Mouse (Mus musculus) T-helper 2 cell (primary cell): ENCODE results near the gene Syt16.

Experiments used
- in situ Hi-C: fragments of 300-600 bp; cut with MboI, MseI; formaldehyde crosslinking; loops from one replicate; pipeline ENCODE4 v1.15.1; 2025; ENCODE audit warnings: high pct_unique_total_duplicates

Gene Syt16

DNA sequence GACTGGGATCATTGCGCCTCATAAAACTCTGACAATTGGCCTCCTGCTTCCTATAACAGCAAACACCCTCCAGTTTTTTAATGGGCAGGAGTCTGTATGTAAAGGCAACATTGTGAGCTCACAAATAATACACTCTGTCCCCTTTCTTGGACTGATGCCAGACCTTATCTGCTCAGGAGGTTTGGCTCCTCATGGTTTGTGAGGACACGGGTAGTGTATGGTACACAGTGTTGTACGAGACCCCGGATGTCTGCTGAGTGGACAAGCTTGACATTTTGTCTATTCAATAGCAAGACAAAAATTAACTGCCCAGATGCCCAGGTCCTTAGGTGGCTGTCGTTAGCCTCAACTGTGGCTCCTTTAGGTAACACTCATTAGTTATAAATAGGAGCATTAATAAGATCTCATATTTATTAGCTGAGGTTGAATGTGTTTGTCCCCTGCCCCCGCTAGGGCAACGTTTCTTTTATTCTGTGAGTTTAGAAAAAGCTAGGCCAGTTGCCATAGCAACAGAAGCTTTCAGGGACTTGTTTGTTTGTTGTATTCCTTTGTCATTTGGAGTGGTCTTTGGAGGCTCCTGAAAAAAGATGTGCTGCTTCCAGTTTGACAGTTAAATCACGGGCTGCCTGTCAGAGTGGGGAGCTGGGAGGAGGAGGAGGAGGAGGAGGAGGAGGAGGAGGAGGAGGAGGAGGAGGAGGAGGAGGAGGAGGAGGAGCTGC, 101.3 kb downstream of the Syt16 start:
- in situ Hi-C loops, result no loop called here

DNA sequence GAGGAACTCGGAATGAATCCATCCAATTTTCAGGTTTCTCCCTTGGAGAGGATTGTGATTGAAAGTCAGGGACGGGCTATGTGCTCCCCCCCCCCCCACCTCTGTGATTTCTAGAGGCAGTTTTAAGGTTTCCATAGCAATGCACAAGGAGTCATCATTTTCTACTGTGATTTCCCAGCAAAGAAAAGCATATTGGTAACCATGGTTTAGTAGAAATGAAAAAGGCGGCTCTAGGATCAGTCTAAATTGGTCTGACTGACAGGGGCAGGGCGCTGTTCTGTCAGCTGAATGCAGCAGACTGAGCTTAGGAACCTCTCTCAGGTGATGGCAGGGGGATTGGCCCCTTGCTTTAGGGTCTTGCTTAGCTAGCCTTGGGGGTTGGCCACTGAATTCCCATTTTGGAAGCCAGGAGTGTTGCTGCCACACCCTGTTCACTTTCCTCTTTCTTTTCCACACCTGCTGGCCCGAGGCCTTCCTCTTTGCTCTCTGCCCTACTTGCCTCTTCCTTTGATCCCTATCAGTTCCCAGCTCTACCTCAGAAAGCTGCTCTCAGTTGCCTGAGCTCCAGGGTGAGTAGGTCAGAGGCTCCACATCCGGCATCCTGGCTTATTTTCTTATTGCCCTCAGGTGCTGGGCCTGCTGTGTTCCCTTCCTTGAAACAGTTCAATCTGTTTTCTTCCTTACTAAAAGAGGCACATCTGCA, 108.5 kb downstream of the Syt16 start:
- in situ Hi-C loops, result no loop called here

- in situ Hi-C loops, result no loop called here
Measured at GRCm38 (mm10) chr12:74108663-74109081, 111.2 kb downstream of the Syt16 start.

DNA sequence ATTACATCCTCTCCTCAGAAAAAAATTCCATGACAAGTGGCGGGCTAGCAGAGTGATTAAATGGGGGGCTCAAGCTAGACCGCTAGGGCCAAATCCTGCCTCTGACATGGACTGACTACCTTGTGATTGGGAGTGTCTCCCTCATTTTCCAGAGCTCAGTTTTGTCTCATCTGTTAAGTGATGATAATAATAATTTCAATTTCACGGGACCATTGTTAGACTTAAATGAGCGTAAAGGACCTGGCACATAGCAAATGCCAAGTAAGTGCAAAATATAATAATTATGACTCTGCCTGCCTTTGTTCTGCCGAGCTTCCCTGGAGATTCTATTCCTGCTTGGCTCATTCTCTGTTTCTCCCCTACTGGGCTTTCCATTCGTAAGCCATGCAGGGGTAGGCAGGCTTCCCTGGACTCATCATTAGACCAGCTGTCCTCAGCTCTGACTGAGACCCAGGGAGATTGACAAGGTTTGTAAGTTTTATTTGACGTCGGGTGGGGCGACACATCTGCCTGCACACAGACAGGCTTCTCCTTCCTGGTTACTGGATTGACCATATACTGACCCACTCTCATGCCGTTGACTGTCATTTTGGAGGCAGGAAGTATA, 112.1 kb downstream of the Syt16 start:
- in situ Hi-C loops, result no loop called here

DNA sequence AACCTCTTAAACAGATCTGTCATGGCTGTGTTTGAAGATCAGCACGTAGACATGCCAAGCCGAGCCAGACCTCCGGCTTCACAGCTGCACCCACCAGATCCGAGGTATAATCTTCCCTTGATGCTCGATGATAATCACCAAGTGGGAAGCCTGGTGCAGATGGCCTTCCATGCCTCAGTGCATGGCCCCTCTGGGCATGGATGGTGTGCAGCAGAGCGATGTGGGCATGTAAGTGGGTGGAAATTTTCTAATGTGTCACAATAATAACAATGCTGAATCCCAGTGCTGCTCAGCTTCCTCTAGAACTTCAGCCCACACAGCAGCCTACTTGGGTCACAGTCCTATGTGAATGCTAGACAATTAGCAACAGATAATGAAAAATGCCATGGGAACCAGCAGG, 119.4 kb downstream of the Syt16 start:
- in situ Hi-C loops, result no loop called here

GRCm38 (mm10) chr12:74125796-74126195, 128.3 kb downstream of the Syt16 start:
- in situ Hi-C loops, result no loop called here

DNA sequence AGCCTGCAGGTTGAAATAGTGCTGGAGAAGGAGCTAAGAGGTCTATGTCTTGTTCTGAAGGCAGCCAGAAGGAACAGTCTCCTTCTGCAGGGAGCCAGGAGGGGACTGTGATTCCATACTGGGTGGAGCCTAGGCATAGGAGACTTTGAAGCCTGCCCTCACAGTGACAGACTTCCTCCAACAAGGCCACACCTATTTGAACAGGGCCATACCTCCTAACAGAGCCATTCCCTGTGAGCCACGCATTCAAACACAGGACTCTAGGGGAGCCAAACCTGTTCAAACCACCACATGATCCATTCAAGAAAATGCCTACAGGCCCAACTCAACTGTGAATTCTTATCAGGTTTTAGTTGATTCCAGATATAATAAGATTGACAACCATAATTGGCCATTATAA, 130.8 kb downstream of the Syt16 start:
- in situ Hi-C loops, result no loop called here

DNA sequence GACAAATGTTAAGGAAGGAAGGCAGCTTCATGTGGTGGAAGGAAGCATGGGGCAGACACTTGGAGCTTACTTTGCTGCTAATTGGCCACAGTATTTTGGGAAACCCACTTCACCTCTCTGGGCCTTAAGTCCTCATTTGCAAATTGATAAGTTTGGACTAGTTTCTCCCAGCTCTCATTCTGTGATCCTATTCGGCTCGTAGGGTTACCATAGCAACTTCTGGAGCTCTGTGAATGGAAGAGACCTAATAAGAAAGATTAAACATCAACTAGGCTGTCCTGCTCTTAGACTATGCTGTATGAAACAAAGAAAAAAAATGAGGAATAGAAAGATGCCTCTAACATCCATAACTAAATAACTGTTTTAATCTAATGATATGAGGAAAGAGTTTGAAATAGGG, 134.3 kb downstream of the Syt16 start:
- in situ Hi-C loops, result no loop called here

- in situ Hi-C loops, result no loop called here
Measured at GRCm38 (mm10) chr12:74142147-74142546, 144.7 kb downstream of the Syt16 start.

- in situ Hi-C loops, result no loop called here
Measured at GRCm38 (mm10) chr12:74144385-74144784, 146.9 kb downstream of the Syt16 start.

DNA sequence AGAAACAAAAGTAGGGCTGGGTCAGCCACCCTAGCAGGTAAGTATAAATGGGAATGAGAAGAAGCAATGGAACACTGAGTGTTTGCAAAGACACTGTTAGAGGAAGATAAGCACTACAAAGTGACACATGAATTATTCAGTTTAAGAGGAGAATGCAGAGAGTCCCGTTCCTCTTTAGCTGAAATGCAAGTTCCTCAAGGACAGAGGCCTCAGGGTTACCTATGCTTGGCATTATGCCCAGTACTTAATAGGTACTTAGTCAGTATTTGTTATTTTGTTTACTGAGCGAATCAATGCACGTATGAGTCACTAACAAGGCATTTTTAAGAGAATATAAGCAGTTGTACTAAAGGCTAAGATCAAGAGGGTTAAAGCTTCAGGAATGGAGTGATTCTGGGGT, 163.3 kb downstream of the Syt16 start:
- in situ Hi-C loops, result loop anchor here (10.0 kb wide), 1 partner anchor 494 kb away; no protein-coding TSS in a partner anchor

- in situ Hi-C loops, result loop anchor here (10.0 kb wide), 1 partner anchor 492 kb away; no protein-coding TSS in a partner anchor
Measured at GRCm38 (mm10) chr12:74163080-74163479, 165.6 kb downstream of the Syt16 start.

DNA sequence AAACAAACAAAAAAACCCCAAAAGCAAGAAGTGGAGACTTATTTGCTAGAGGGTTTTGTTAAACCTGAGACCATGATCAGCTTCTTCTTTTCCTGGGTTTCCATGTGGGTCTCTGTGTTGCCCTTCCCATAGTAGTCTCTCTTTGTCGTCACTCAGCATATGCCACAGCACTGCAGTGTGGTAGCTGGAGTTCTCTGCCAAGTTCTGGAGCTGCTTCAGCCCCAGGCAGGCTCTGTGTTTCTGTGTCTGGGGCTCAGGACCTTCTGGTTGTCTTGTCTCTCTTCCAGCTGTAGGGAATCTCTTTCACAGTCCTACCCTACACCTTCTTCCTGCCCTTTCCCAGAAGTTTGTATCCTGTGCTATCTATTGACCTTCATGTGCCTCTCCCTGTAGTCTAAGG, 173.8 kb downstream of the Syt16 start:
- in situ Hi-C loops, result no loop called here

GRCm38 (mm10) chr12:74173902-74174301, 176.4 kb downstream of the Syt16 start:
- in situ Hi-C loops, result no loop called here

- in situ Hi-C loops, result no loop called here
Measured at GRCm38 (mm10) chr12:74184596-74184995, 187.1 kb downstream of the Syt16 start.

DNA sequence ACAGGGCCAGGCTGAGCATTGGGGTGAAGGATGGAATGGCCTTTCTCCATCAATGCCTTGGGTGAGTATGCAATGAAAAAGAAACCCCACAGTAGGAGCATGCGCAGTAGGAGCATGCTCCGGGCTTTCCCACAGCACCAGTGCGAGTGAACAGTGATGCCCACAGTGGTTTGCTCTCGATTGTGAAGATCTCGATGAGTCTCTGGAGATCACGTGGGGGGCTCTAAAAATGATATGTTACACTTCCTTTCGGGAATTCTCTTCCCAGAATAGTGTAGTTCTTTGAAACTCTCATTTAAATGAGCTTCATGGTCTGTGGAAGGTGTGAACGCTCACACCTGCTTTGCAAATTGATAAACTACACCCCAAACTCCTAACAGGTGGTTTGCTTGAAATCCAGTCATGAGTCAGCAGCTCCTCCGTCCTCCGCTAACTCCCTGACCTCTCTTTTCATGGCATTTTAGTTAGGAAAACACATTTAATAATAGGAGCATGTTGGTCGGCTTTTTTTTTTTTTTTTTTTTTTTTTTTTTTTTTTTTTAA, 190.9 kb downstream of the Syt16 start:
- in situ Hi-C loops, result no loop called here

DNA sequence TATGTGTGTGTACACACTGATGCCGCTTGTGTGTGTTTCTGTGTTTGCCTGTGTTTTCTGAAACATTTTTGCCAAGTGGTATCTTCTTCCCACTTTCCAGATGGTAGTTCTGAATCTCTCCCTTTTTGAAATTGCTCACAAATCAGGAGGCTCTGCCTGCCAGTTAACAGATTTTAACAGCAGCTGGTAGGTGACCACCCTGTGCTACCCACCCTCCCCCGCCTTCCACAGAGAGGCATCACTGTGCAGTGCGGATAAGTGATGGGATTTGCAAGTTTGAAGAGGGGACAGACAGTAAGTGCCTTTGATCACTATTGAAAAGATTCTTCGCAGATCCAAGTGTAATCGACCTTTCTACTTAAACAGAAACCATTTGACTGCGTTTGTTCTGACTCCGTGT, 191.4 kb downstream of the Syt16 start:
- in situ Hi-C loops, result no loop called here

- in situ Hi-C loops, result no loop called here
Measured at GRCm38 (mm10) chr12:74189840-74190239, 192.4 kb downstream of the Syt16 start.

DNA sequence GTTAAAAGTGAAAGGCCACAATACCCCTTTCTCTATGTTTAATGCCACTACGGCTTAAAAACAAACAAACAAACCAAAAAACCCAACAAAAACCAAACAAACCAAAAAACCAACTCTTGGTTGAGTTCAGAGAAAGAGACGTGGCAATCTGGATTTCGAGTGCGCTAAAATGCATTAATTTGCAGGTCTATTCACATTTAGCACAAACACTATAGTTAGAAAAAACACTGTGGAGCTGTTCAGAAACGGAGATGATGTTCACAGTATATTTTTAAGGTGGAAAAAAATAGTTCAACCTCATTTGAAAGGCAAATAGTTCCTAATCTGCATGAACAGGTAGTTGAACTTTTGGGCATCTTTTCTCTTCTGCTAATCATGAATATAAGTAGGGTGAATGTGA, 192.8 kb downstream of the Syt16 start:
- in situ Hi-C loops, result no loop called here

GRCm38 (mm10) chr12:74192552-74192951, 195.1 kb downstream of the Syt16 start:
- in situ Hi-C loops, result no loop called here

- in situ Hi-C loops, result no loop called here
Measured at GRCm38 (mm10) chr12:74201410-74201809, 203.9 kb downstream of the Syt16 start.

GRCm38 (mm10) chr12:74202431-74203042, 205.1 kb downstream of the Syt16 start:
- in situ Hi-C loops, result no loop called here
